Mouse (Mus musculus): ENCODE results near the gene Sart3. TPM values are rescaled to one million over a fixed set of nuclear protein-coding genes. Genes with fewer than 3 reads are reported as not detected.
"Not testable (repeated sequence)": the region's sequence is repeated elsewhere in the genome, so short reads cannot be mapped to it uniquely, and the experiment has no call there.

Sart3 gene
- 1 to 10 TPM; 7.3 to 8.0 TPM for total RNA-seq (2021)
- long read RNA-seq, experiment 1, full-length matches to known transcripts: 1 of 3 reads
- long read RNA-seq, experiment 1, partial matches to known transcripts: 2 of 3 reads
- long read RNA-seq, experiment 1, other reads (novel, unspliced or antisense): 0 of 3 reads
- long read RNA-seq, experiment 2, full-length matches to known transcripts: 1 of 2 reads
- long read RNA-seq, experiment 2, partial matches to known transcripts: 1 of 2 reads
- long read RNA-seq, experiment 2, other reads (novel, unspliced or antisense): 0 of 2 reads

DNA sequence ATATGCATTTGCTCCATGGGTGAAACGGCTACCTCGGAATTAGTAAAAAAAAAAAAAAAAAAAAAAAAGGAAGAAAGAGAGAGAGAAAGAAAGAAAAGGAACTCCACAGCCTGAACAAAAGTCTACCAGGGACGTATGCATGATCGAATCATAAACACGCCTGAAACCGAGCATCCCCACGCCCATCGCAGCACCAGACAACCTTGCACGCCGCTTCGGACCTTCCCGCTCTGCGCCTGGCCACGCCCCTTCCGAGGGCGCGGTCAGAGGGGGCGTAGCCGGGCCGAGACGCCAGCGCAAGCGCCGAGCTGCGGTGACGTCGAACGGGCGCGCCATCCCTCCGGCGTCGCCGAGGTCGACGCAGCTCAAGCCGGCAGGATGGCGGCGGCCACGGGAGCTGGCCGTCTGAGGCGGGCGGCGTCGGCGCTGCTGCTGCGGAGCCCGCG lies at the start of gene Sart3, which contains the start of gene Iscu:
Gene Sart3 (minus strand): TSS at position 61 of the 446 bp plus-strand sequence.
Gene Iscu (plus strand): TSS at position 299 of the 446 bp plus-strand sequence.
- intact Hi-C loops (cut with DNase I): loop anchor here (5.0 kb wide), 1 partner anchor 185 kb away; no protein-coding TSS in a partner anchor
- DNase-seq: peak; percentile 90

DNA sequence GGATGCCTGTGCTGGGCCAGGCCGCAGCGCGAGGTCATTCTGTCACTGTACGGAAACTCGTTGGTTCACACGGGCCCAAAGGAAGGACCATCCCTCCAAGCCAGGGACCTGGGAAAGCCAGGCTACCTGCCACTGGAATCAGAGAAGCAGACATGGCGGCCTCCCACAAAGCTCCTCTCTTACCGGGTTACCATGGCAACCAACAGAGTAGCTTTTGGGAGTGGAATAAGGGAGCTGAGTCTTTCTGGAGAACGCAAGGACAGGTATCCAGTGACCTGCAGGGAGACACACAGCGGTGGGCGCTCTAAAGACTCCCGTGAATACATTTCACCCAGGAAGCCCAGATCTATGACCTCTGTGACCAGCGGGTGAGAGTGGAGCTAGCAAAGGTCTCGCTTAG lies 46.3 kb upstream of the Sart3 start:
- intact Hi-C loops (cut with DNase I): loop anchor here (10.0 kb wide), 1 partner anchor 454 kb away; no protein-coding TSS in a partner anchor

DNA sequence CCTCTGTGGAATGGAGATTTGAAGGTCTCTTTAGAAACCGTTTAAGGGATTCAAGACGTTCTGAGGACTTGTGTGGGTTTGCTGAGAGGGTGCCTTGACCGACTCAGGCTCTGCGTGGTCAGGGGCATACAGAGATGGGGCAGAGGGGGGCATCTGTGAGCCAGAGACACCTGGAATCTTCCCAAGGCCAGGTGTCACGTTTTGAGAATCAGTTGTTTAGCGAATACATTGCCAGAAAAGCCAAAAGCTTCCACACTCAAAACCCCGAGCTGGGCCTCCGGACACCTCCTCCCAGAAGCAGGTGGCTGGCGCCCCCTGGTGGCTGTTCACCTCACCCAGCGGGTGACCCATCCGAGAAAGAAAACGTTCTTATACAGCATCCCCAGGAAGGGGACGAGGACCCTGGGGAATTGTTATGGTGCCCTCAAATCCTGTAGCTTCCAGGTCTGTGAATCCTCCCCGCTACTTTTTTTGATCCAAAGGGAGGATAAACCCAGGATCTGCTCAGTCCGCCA lies 43.4 kb upstream of the Sart3 start:
- peak; percentile 55 to 74 for DNase-seq
- intact Hi-C loops (cut with DNase I): loop anchor here (1.0 to 10.0 kb wide), 2 partner anchors 40 to 451 kb away; no protein-coding TSS in a partner anchor

More for the DNA sequence above, 46.3 kb upstream of the Sart3 start:
- DNase-seq: no peak

DNA sequence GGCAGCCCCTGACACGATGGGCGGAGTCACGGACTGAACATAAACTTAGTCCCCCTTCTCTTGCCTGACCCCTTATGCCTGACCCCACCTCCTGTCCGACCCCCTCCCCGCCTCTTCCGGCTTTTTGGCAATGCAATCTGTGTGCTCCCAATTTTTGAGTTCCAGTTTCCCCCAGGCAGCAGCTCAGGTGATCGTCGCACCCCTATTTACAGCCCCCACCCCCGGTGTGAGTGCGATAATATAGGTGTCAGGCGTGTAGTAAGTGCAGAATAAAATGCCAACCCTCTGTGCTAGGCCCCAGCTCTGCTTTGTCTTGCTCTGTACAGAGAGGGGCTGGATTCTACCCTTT lies 42.7 kb upstream of the Sart3 start:
- intact Hi-C loops (cut with DNase I): loop anchor here (1.0 to 10.0 kb wide), 2 partner anchors 40 to 450 kb away; no protein-coding TSS in a partner anchor
- no peak for DNase-seq

DNA sequence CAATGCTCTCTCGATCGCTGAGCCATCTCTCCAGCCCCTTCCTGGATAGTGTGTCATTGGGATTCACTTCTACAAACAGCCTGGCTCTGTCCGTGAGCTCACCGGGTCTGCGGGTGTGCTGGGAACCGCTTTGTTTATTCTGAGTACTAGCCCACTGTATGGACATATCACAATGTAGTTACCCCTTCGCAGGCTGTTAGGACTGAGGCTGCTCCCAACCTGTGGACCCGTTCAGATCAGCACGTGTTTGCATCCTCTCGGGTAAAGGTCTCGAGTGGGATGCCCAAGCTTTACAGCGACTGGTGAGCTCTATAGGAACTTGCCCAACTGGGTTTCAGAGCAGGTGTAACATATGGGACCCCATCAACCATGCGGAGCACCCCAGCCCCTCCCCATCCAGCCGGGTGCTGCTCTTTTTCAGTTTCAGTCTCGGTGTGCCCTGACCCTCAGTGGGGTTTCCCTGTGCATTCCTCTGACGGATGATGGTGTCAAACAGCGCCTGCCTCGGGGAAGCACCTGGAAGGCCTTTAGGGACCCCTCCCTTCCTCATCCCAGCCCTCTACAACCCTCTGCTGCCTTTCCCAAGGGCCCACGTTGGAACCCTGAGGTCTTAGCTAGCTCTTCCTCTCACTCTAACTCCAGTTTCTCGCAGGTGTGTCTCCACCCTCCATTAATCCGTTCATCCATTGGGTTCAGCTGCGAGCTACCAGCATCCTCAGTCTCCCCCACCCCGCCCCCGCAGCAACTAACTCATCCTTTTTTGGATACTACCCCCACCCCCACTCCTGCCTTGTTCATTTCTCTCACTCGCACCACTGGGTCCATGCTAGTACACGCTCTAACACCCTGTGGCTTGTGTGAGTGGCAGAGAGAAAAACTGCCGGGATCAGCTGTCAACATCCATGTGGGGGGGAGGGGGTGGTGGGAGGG lies 42.1 kb upstream of the Sart3 start:
- no peak for DNase-seq
- intact Hi-C loops (cut with DNase I): loop anchor here (1.0 to 10.0 kb wide), 2 partner anchors 39 to 450 kb away; no protein-coding TSS in a partner anchor

DNA sequence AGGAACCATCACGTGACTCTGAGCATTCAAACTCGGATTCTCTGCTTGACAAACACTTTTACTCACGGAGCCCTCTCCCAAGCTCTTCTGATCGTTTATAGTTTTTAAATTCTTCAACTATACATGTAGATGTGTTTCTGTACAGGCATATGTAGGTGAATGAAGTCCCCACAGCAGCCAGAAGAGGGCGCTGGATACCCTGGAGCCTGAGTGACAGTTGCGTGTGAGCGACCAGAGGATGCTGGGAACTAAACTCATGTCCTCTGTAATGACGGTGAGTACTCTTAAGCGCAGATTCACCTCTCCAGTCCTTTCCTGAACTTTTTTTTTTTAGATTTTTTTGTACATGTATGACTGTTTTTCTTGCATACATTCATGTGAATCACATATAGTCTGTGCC lies 41.3 kb upstream of the Sart3 start:
- intact Hi-C loops (cut with DNase I): loop anchor here (10.0 kb wide), 1 partner anchor 449 kb away; no protein-coding TSS in a partner anchor
- no peak for DNase-seq

DNA sequence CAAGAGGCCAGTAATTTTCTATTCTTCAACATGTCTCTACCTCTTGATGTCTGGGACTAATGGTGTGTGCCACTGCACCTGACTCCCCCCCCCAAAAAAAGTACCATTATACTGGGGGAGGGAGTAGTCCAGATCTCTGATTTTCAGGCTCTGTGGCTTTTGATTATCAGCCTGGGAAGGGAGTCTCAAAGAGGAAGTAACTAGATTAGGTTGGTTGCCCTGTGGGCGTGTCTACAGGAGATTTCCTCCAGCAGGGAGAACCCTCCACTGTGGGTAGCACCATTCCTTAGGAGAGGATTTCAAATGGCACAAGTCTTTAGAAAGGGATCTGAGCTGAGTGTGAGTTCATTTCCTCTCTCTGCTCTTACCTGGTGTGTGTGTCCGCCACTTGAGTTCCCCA lies 40.3 kb upstream of the Sart3 start:
- intact Hi-C loops (cut with DNase I): loop anchor here (10.0 kb wide), 1 partner anchor 448 kb away; no protein-coding TSS in a partner anchor
- DNase-seq: no peak

DNA sequence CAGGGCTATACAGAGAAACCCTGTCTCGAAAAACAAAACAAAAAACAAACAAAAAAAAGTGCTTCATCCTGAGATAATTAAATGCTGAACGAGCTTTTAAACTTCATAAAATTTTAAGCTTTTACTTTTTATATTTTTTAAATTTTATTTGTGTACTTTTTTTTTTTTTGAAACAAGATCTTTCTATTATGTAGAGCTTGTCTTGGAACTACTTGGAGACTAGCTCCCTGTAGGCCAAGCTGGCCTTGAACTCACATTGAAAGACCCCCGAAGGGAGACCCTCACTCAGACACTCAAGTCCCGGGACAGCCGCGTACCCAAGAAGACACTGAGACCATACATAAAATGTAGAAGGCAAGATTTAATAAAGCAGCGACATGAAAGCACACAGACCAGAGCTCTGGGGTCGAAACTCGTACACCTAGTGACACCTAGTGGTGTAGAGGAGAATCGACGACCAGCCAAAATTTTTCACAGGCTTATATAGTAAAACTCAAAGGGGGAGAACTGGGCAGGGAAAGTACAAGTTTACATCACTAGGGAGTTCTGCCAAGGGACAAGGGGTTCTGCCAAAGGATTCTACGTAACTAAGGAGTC lies 39.6 kb upstream of the Sart3 start:
- intact Hi-C loops (cut with DNase I): loop anchor here (10.0 kb wide), 1 partner anchor 447 kb away; no protein-coding TSS in a partner anchor
- DNase-seq: not testable (repeated sequence)

DNA sequence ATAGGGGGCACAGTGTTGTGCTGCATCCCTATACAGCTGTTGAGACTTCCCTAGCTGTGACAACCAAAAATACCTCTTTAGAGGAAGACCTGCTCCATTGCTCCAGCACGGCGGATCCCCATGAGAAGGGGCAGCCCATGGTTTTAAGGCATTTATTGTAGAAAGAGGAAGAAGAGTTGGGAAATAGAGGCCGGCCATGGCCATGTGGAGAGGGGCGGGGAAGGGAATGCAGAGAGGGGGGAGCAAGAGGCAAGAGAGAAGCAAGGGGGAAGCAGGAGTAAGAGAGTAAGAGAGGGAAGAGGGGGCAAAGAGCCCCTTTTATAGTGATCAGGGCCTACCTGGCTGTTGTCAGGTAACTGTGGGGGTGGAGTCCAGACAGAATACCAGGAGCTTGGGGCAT lies 37.8 kb upstream of the Sart3 start:
- intact Hi-C loops (cut with DNase I): loop anchor here (10.0 kb wide), 1 partner anchor 445 kb away; no protein-coding TSS in a partner anchor
- no peak for DNase-seq

DNA sequence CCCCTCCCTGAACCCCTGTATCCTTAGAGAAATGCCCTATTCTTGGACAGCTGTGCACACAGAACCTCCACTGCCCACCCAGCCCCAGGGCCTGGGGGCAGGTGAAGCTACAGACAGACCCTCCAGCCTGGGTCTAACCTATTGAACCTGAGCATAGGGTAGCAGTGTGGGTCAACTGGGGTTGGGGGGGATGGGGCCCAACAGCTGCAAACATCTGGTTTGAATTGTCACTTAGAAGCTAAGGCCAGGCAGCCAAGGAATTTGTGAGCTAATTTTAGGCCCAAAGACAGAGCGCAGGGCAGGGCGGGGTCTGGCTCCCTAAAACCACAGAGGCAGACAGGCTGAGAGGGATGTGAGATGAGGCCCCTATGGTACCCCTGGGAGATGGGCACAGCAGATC lies 35.9 kb upstream of the Sart3 start:
- intact Hi-C loops (cut with DNase I): no loop called here
- DNase-seq: no peak

DNA sequence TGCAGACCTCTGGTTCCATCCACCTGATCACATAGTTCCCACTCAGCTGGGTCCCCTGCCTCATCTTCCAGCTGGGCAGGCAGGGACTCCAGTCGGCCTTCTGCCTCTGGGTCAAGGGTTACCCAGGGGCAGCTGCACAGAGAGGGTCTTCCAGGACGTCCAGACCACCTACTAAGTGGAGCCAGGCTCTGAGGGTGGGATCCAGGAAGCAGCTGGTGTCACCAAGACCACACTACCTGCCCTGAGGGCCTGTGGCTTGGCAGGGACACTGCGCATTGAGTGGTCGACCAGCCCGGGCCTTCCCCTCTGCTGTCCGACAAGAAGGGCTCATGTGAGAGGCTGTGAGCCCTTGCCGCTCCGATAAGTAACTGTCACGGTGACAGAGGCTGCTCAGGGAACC lies 35.4 kb upstream of the Sart3 start:
- intact Hi-C loops (cut with DNase I): no loop called here
- no peak for DNase-seq

DNA sequence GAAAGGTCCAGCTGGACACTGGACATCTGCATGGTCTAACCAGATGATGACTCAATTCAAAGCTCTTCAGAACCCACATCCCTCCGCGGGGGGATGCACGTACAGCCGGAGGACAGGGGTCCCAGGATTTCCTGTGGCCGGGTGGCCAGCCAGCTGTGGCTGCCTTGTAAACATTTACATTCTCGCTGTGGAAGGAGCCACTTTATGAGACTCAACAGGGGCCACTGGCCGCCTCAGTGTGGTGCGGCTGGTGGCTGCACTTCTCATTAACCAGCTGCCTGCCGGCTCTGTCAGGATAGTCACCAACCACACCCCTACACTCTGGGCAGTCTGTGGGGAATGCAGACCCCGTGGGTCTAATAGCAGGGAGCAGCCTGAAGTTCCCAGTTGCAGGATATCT lies 34.1 kb upstream of the Sart3 start:
- intact Hi-C loops (cut with DNase I): no loop called here
- no peak for DNase-seq

DNA sequence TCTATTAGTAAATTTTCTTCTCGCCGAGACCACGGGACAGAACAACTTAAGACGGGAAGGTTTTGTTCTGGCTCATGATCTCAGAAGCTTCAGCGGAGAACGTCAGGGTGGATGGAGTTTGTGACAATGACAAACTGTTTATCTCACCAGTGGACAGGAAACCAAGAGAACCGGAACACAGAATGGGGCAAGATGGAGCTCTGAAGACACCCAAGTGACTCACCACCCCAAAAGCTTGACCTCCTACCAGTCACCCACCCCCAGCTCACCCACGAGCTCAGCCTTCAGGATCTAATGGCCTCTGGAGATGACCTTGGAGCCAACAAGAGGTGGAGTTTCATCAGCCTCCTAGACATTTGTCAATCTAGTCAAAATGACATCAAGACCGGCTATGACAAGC lies 33.0 kb upstream of the Sart3 start:
- intact Hi-C loops (cut with DNase I): no loop called here
- DNase-seq: no peak

DNA sequence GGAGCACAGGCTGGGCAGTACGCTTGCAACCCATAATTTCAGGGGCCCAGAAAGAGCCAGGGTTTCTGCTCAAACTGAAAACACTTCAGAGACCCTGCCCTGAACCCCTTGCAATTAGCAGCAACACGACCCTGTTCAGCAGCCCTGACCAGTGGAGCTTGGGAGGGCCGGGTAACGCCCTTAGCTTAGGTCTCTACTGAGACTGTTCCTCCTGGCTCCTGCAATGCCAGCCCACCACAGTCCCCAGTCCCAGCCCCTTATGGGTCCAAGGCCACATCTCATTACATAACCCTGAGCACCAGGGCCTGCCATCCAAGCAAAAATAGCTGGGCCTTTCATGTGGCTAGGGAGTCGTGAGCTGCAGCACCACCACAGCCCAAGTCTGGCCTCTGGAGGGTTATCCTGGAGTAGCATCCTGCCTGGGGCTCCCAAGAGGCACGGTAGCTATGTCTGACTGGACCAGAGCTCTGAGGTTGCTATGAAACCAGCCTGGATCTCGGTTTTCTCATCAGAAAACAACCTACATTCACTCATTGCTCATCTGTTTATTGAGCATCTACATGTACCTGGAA lies 32.2 kb upstream of the Sart3 start:
- intact Hi-C loops (cut with DNase I): no loop called here
- DNase-seq: no peak

DNA sequence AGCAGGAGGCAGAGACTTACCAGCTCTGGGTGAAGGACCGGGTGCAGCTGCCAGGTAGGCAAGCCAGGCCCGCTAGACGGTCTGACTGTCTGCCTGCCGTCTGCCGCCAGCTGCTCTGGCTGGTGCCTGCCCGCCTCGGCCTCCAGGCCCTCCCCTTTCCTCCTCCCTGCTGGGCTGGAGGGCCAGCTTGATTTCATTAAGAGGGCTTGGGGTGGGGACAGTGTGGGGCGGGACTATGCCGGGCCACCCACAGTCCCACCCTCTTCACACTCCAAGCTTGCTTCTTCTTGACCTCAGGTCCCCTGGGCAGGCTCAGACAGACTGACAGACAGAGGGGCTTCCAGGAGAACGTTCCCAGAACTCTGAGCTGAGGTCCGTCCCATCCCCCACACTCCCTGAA lies 28.0 kb upstream of the Sart3 start, which contains the start of gene Tmem119:
Gene Tmem119 (minus strand): TSS at position 237 of the 400 bp plus-strand sequence.
- intact Hi-C loops (cut with DNase I): no loop called here
- DNase-seq: peak; percentile 45 to 46

DNA sequence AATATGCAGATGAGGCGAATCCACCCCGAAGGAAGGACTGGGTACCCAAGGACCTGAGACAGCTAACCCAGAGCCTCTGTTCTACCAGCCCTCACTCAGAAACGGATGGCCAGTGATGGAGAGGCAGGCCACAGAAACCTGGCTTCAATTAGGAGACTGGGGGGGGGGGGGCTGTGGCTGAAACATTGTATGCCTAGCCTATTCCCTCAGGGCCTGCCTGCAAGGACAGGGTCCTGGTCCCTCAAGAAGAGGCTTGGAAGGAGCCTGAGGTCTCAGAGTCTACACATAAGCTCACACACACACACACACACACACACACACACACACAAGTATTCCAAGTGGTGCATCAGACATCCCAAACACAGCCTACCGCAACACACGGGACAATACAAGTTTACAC lies 27.4 kb upstream of the Sart3 start:
- DNase-seq: no peak
- intact Hi-C loops (cut with DNase I): no loop called here

DNA sequence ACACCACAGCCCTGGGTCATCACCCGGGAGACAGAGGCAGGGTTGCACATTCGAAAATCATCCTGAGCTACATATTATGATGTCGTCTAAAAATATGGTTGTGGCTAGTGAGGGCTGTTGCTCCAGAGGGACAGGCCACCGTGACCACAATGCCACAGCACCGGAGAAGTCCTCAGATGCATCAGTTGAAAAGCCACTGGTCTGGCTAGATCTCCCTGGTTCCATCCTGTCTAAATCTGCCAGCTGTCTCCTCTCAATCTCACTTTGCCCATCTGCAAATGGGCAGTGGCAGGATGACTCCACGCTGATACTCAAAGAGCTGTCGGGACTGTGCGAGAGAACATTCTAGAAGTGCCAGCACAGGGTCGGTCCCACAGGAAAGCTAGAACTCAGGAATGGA lies 26.2 kb upstream of the Sart3 start:
- intact Hi-C loops (cut with DNase I): no loop called here
- no peak for DNase-seq

DNA sequence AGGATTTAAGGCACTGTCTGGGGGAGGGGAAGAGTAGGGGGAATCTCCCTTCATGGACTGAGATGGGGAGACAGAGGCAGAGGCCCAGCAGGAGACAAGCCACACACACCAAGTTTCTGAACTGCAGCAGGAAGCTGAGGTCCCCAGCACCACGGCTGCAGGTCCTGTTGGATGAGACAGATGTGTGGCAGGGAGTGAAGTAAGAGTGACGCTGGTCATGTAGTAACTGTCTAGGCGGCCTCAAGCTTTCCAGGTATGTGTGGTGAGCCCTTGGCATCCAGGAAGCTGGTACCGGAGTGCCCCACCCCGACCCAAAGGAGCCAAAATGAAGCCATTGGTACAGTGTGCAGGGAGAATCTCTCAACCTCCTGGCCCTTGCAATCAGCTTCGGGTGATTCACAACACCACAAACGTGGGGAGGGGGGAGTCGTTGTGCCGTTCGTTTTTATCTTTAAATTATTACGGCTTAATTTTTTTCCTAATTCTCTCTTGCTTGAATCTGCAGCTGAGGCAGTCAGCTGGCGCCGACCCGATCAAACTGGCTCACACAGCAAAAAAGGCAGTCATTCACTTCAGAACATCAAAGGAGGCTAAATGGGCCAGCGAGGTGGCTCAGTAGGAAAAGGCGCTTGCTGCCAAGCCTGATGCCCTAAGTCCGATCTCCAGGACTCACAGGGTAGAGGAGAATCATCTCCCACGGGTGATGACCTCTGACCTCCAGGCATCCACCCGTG lies 25.0 kb upstream of the Sart3 start:
- intact Hi-C loops (cut with DNase I): no loop called here

More for the DNA sequence above, 25.0 kb upstream of the Sart3 start:
- DNase-seq: no peak

All from gastrocnemius, postnatal 36 days (tissue).